35 mouse cellular contexts compared by ENCODE assay signal in the genomic region with DNA sequence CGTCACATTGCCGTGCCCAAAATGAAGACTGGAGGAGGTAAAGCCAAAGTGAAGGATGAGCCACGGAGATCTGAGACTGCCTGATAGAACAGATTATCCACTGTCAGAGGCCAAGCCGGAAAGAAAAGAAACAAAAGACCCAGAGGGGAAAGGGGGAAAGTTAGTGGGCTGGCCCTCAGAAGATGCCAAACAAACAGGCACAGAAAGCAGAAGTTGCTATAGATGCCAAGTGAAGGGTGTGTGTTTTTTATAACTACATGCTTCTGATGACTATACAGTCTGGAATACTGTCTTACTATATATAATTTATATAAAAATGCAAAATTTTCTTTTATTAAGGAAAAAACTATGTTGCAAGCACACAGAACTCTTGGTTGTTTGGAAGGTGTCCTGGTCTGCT.
"Had no signal": no experiment of that assay in that cellular context is flagged by ENCODE, and none has a peak within 500 bp of the region (broad histone marks: within the 10 kb centered on the region; RNA-seq: fewer than 3 reads in every experiment).

No protein-coding gene starts in this region.

- H3K4me1 ChIP-seq: heart, embryonic 15.5 days; hindbrain, embryonic 10.5 days; hindbrain, embryonic 12.5 days; hindbrain, embryonic 13.5 days; hindbrain, embryonic 15.5 days; intestine, embryonic 15.5 days; kidney, embryonic 15.5 days had no signal

- H3K9ac ChIP-seq: heart, embryonic 13.5 days; heart, embryonic 15.5 days; hindbrain, embryonic 12.5 days; hindbrain, embryonic 13.5 days; hindbrain, embryonic 14.5 days; hindbrain, embryonic 15.5 days; intestine, embryonic 15.5 days; kidney, embryonic 15.5 days had no signal

- H3K4me2 ChIP-seq: heart, embryonic 11.5 days; heart, embryonic 13.5 days; heart, embryonic 15.5 days; hindbrain, embryonic 12.5 days; hindbrain, embryonic 13.5 days; hindbrain, embryonic 14.5 days; hindbrain, embryonic 15.5 days; intestine, embryonic 15.5 days; kidney, embryonic 15.5 days had no signal

- ATAC-seq: hindbrain, embryonic 16.5 days; hindbrain, postnatal 0 days; inflammation-experienced regulatory T-cells, adult 6 months; intestine, embryonic 15.5 days; intestine, embryonic 16.5 days; intestine, postnatal 0 days had no signal

- DNase-seq: heart, postnatal 10 days; heart, postnatal 14 days; heart, postnatal 36 days; heart, postnatal 4 days; kidney, adult 11 months; kidney, adult 18-20 months; kidney, adult 2 months; kidney, adult 8-10 months; kidney, adult 9 months; kidney, postnatal 10 days; kidney, postnatal 14 days; kidney, postnatal 25 days; kidney, postnatal 36 days; kidney, postnatal 4 days; layer of hippocampus, adult 9-11 months; layer of hippocampus, postnatal 36 days had no signal

- H3K4me3 ChIP-seq: heart, embryonic 10.5 days; heart, embryonic 13.5 days; heart, embryonic 15.5 days; hindbrain, embryonic 10.5 days; hindbrain, embryonic 12.5 days; hindbrain, embryonic 13.5 days; hindbrain, embryonic 15.5 days; intestine, embryonic 15.5 days; kidney, embryonic 15.5 days; layer of hippocampus, adult 2 months; left cerebral cortex, adult 2 months had no signal

- H3K27me3 ChIP-seq: heart, embryonic 13.5 days; heart, embryonic 15.5 days; hindbrain, embryonic 12.5 days; hindbrain, embryonic 13.5 days; hindbrain, embryonic 15.5 days; intestine, embryonic 15.5 days; kidney, embryonic 15.5 days had no signal

- H3K9me3 ChIP-seq: heart, embryonic 10.5 days; heart, embryonic 13.5 days; heart, embryonic 15.5 days; hindbrain, embryonic 10.5 days; hindbrain, embryonic 12.5 days; hindbrain, embryonic 13.5 days; hindbrain, embryonic 15.5 days; intestine, embryonic 15.5 days; kidney, embryonic 15.5 days had no signal

- H3K27ac ChIP-seq: heart, embryonic 10.5 days; heart, embryonic 15.5 days; hindbrain, embryonic 10.5 days; hindbrain, embryonic 12.5 days; hindbrain, embryonic 13.5 days; hindbrain, embryonic 14.5 days; hindbrain, embryonic 15.5 days; hindbrain, postnatal 0 days; intestine, embryonic 15.5 days; kidney, embryonic 15.5 days; kidney, postnatal 0 days; layer of hippocampus, adult 2 months; left cerebral cortex, adult 2 months had no signal

- H3K36me3 ChIP-seq: heart, embryonic 10.5 days; heart, embryonic 13.5 days; heart, embryonic 15.5 days; hindbrain, embryonic 10.5 days; hindbrain, embryonic 12.5 days; hindbrain, embryonic 13.5 days; hindbrain, embryonic 15.5 days; intestine, embryonic 15.5 days; kidney, embryonic 15.5 days had no signal
